Mouse (Mus musculus): Measurements from ENCODE around the gene Det1. TPM values are rescaled to one million over a fixed set of nuclear protein-coding genes. Genes with fewer than 3 reads are reported as not detected.

Gene Det1
- polyA plus RNA-seq, 1 experiment, result 13.6 TPM

DNA sequence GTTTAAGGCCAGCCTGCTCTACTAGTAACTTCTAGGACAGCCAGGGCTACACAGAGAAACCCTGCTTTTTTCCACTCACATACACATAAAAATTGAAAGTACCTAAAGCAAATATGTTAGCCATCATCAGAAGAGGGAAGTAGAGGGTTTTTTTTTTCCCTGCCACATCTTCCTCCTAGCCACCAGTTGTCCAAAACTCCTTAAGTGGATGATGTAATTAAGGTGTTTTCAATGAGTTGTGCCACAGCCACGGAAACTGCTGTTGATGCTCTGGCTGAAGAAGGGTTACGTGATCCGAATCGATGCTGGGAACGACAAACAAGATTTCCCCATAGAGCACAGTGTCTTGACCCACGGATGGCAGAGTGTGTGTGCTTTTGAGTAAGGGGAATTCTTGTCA, 25.3 kb upstream of the Det1 start:
- TF ChIP-seq CTCF (IDR thresholded peaks at IDR 0.05; ENCODE audit: control insufficient read depth, insufficient read depth, insufficient replicate concordance, low read depth, low read length) (no peak), POLR2A (IDR thresholded peaks at IDR 0.05; ENCODE audit: control insufficient read depth, low read depth, low read length) (no peak)

DNA sequence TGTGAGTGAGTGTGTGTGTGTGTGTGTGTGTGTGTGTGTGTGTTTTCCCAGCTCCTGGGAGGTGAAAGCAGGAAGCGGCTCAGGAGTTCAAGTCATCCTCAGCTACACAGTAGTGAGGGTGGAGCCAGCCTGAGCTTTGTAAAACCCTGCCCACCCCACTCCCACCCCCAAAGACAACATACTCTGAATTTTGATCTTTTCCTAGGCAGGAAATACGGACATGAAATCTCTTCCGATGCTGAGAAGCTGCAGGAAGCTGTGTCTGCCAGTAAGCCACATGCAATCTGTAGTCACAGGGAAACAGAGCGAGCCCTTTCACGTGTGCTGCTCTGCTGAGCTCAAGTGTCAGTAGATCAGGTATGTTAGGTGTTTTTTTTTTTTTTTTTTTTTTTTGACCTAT, 21.7 kb upstream of the Det1 start:
- TF ChIP-seq POLR2A (IDR thresholded peaks at IDR 0.05; ENCODE audit: control insufficient read depth, low read depth, low read length) (no peak), CTCF (IDR thresholded peaks at IDR 0.05; ENCODE audit: control insufficient read depth, insufficient read depth, insufficient replicate concordance, low read depth, low read length) (no peak)
- no peak overlapping the region for H3K4me3 ChIP-seq (ENCODE audit: control insufficient read depth, low read depth, low read length)
- H3K27me3 ChIP-seq (ENCODE audit: control insufficient read depth, insufficient read depth, low read length), result no peaks in the 10 kb centered on the region
- no peak overlapping the region for H3K27ac ChIP-seq (ENCODE audit: control insufficient read depth, insufficient read depth, low read depth, low read length)
- H3K36me3 ChIP-seq (ENCODE audit: control insufficient read depth, insufficient read depth, low read length), result no peaks in the 10 kb centered on the region
- 0 out of 2 replicates have a peak, but pooled peaks cover 2% of the 10 kb centered on the region for H3K4me1 ChIP-seq (ENCODE audit: control insufficient read depth, insufficient read depth, low read length)

More for the DNA sequence above, 25.3 kb upstream of the Det1 start:
- Histone ChIP-seq H3K4me3 (ENCODE audit: control insufficient read depth, low read depth, low read length) (no peak overlapping the region), H3K27ac (ENCODE audit: control insufficient read depth, insufficient read depth, low read depth, low read length) (no peak overlapping the region), H3K4me1 (ENCODE audit: control insufficient read depth, insufficient read depth, low read length) (no peaks in the 10 kb centered on the region), H3K27me3 (ENCODE audit: control insufficient read depth, insufficient read depth, low read length) (no peaks in the 10 kb centered on the region), H3K36me3 (ENCODE audit: control insufficient read depth, insufficient read depth, low read length) (no peaks in the 10 kb centered on the region)

DNA sequence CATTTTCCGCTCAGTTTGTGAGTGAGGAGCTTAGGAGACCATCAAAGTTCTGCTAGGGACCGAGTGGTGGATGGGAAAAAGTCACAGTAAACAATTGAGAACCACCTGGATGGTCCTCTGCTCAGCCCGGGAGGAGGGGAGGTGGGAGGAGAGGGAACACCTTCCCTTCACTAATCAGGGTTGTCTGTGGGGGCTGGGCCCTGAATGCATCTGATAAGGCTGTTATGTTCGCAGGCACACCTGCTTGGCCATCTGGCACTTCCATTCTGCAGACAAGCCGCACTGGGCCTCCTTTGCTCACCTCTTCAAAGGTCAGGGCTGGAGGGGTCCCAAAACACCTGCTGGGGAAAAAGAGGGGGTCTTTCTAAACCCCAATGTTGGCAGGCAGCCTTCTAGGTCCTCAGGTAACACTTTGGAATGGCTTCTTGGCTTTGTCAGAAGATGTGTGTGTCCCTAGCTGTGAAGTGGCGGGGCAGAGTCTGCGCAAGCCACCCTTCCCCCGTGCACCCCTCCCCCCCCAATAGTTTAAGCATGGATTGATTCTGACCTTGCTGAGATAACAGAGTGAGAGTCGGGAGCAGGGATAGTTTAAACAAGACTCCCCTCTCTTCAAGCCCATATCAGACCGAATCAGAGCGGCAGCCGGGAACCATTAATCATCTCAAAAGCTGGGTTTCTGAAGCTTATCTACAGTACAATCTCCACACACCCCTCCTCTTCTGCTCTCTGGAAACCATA, 18.3 kb upstream of the Det1 start:
- Histone ChIP-seq H3K27me3 (ENCODE audit: control insufficient read depth, insufficient read depth, low read length) (no peaks in the 10 kb centered on the region), H3K4me3 (ENCODE audit: control insufficient read depth, low read depth, low read length) (no peak overlapping the region), H3K4me1 (ENCODE audit: control insufficient read depth, insufficient read depth, low read length) (0 out of 2 replicates have a peak, but pooled peaks cover 2% of the 10 kb centered on the region), H3K27ac (ENCODE audit: control insufficient read depth, insufficient read depth, low read depth, low read length) (no peak overlapping the region), H3K36me3 (ENCODE audit: control insufficient read depth, insufficient read depth, low read length) (no peaks in the 10 kb centered on the region)
- no peak for TF ChIP-seq CTCF (IDR thresholded peaks at IDR 0.05; ENCODE audit: control insufficient read depth, insufficient read depth, insufficient replicate concordance, low read depth, low read length)
- no peak for TF ChIP-seq POLR2A (IDR thresholded peaks at IDR 0.05; ENCODE audit: control insufficient read depth, low read depth, low read length)

DNA sequence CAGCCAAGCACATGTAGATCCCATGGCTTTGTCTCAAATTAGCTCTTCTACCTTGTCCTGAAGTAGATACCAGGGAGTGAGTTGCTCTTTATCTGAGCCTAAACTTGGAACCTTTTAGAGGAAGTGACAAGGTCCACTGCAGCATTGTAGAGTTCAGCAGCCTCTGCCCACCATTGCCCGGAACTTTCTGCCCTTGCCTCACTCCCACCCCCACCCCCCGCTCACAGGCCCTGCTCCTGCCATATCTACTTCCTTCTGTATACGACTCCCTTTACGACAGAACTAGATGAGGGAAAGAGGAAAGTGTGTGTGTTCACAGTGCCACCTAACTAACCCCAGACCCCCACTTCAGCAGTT, 17.4 kb upstream of the Det1 start:
- no peak overlapping the region for H3K27ac ChIP-seq (ENCODE audit: control insufficient read depth, insufficient read depth, low read depth, low read length)
- H3K36me3 ChIP-seq (ENCODE audit: control insufficient read depth, insufficient read depth, low read length), result no peaks in the 10 kb centered on the region
- no peaks in the 10 kb centered on the region for H3K27me3 ChIP-seq (ENCODE audit: control insufficient read depth, insufficient read depth, low read length)
- TF ChIP-seq POLR2A (IDR thresholded peaks at IDR 0.05; ENCODE audit: control insufficient read depth, low read depth, low read length) (no peak), CTCF (IDR thresholded peaks at IDR 0.05; ENCODE audit: control insufficient read depth, insufficient read depth, insufficient replicate concordance, low read depth, low read length) (no peak)
- H3K4me1 ChIP-seq (ENCODE audit: control insufficient read depth, insufficient read depth, low read length), result 0 out of 2 replicates have a peak, but pooled peaks cover 2% of the 10 kb centered on the region
- no peak overlapping the region for H3K4me3 ChIP-seq (ENCODE audit: control insufficient read depth, low read depth, low read length)

DNA sequence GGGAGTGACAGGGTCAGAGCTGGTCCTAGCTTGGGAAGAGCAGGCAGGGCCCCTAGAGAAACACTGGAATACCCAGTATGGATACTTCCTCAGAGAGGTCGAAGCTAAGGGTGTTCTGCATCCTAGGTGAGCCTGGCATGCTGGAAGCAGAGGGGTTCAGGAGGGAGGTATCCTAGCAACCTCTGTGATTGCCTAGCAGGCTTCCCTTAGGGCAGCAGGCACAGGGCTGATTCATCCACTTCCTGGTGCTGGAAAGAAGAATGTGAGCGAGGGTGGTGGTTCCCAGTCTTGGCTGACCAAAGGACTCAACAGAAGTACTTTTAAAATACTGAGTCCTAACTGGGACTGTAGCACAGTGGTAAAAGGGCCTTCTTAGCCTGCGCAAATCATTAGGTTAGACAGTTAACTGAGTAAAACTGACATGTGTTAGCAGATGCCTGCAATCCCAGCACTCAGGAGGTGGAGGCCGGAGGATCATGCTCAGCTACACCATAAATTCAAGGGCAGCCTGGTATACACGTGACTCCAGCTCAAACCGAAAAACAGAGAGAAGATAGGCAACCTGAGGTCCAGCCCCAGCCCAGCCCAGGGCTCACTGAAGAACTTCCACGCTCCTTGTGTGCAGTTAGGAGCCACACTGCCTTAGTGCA, 16.9 kb upstream of the Det1 start:
- Histone ChIP-seq H3K4me3 (ENCODE audit: control insufficient read depth, low read depth, low read length) (no peak overlapping the region), H3K36me3 (ENCODE audit: control insufficient read depth, insufficient read depth, low read length) (no peaks in the 10 kb centered on the region), H3K27ac (ENCODE audit: control insufficient read depth, insufficient read depth, low read depth, low read length) (no peak overlapping the region), H3K4me1 (ENCODE audit: control insufficient read depth, insufficient read depth, low read length) (0 out of 2 replicates have a peak, but pooled peaks cover 2% of the 10 kb centered on the region), H3K27me3 (ENCODE audit: control insufficient read depth, insufficient read depth, low read length) (no peaks in the 10 kb centered on the region)
- no peak for TF ChIP-seq CTCF (IDR thresholded peaks at IDR 0.05; ENCODE audit: control insufficient read depth, insufficient read depth, insufficient replicate concordance, low read depth, low read length)
- TF ChIP-seq POLR2A (IDR thresholded peaks at IDR 0.05; ENCODE audit: control insufficient read depth, low read depth, low read length), result no peak

DNA sequence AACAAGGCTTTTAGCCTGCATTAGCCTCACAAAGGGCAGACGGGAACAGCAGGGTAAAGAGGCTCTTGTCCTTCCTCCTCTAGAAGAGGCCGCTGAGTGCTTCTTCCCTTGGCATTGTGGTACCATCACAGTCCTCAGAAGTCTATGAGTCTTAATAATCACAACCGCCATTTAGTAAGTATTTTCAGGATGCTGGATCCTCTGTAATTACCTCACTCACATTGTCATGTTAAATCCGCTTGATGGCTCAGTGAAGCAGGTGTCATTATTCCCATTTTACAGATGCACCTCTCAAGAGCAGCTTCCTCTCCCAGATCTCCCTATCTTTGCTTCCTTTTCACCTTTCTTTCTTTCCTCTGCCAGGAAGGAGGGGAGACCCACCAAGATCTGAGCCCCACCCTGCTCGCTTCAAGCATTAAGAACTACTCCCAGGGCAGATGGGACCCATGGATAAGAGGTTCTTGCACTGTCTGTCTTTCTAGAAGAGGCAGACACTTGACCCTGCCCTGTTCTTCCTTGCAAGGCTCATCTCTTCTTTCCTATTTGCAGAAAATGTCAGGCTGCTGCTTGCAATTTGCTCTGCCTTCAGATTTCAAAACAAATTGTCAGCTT, 8.1 kb upstream of the Det1 start:
- no peaks in the 10 kb centered on the region for H3K36me3 ChIP-seq (ENCODE audit: control insufficient read depth, insufficient read depth, low read length)
- TF ChIP-seq POLR2A (IDR thresholded peaks at IDR 0.05; ENCODE audit: control insufficient read depth, low read depth, low read length) (no peak), CTCF (IDR thresholded peaks at IDR 0.05; ENCODE audit: control insufficient read depth, insufficient read depth, insufficient replicate concordance, low read depth, low read length) (no peak)
- H3K27ac ChIP-seq (ENCODE audit: control insufficient read depth, insufficient read depth, low read depth, low read length), result no peak overlapping the region; the same call in none of the 2 replicates
- no peaks in the 10 kb centered on the region for H3K4me1 ChIP-seq (ENCODE audit: control insufficient read depth, insufficient read depth, low read length)
- H3K4me3 ChIP-seq (ENCODE audit: control insufficient read depth, low read depth, low read length), result no peak overlapping the region
- H3K27me3 ChIP-seq (ENCODE audit: control insufficient read depth, insufficient read depth, low read length), result no peaks in the 10 kb centered on the region

DNA sequence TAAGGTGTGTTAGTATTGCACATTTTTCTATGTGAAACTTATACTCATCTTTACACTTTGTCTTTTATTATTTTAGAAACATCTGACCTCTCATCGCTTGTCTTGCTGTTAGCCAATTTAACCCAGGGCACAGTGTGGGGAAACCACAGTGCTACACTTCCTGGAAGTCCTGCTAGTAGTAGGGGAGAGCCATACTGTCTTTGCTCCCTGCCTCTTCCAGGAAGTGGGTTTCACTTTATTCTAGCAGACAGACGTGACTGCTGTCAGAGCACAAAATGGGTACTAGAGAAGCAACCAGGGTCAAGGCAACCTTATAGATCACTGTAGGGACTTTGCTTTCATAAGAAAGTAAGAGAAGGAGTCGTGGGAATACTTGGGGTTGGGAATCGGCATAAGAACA, 7.0 kb upstream of the Det1 start:
- Histone ChIP-seq H3K4me3 (ENCODE audit: control insufficient read depth, low read depth, low read length) (no peak overlapping the region), H3K27me3 (ENCODE audit: control insufficient read depth, insufficient read depth, low read length) (no peaks in the 10 kb centered on the region), H3K27ac (ENCODE audit: control insufficient read depth, insufficient read depth, low read depth, low read length) (no peak overlapping the region), H3K4me1 (ENCODE audit: control insufficient read depth, insufficient read depth, low read length) (no peaks in the 10 kb centered on the region), H3K36me3 (ENCODE audit: control insufficient read depth, insufficient read depth, low read length) (no peaks in the 10 kb centered on the region)
- TF ChIP-seq POLR2A (IDR thresholded peaks at IDR 0.05; ENCODE audit: control insufficient read depth, low read depth, low read length), result no peak
- no peak for TF ChIP-seq CTCF (IDR thresholded peaks at IDR 0.05; ENCODE audit: control insufficient read depth, insufficient read depth, insufficient replicate concordance, low read depth, low read length)
